Mouse (Mus musculus) cerebellum, postnatal 4 days (tissue): ENCODE results near the gene Gm10644.
A peak's percentile ranks its signal among the peaks of the same experiment; 100 is the strongest.

Experiments used
- DNase-seq, 2 experiments: peaks; one replicate each; pipeline ENCODE4 v3.0.0; 2022; ENCODE audit warnings: low spot score in 2 of 2, mixed read lengths in 1 of 2

The Gm10644 gene

DNA sequence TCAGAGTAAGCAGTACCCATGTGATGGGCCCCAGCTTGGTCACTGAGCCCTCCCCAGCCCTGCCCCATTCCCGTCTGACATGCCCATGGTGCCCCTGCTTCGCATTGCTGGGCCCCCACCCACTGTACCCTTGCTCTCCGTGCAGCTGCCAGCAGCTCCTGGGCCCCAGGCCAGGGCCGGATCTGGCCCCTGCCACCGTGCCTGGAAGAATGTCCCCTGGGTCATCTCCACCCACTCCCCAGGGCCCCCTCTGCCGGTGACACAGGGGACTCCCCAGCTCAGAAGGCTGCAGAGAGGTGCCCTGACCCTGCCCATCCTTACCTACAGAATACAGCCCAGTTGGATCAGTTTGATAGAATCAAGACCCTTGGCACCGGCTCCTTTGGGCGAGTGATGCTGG is 25.8 kb upstream of the Gm10644 start:
- DNase-seq: no peak

DNA sequence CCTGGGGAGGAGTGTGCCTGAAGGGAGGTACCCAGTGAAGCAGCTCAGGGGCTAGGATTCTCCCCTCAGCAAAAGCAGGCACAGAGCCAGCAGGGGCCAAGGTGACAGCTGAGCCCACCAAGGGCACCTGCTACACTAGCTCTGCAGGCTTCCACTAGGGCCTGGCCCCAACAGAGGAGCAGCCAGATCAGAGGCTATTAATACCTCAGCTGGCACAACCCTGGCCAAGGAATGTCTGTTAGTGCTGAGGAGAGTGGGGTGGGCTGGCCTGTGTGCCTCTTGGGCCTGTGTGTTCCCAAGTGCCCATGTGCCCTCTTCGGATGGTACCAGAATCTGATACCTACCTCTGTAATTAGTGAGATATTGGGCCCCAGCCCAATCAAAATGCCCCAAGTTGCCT is 25.2 kb upstream of the Gm10644 start:
- no peak for DNase-seq

DNA sequence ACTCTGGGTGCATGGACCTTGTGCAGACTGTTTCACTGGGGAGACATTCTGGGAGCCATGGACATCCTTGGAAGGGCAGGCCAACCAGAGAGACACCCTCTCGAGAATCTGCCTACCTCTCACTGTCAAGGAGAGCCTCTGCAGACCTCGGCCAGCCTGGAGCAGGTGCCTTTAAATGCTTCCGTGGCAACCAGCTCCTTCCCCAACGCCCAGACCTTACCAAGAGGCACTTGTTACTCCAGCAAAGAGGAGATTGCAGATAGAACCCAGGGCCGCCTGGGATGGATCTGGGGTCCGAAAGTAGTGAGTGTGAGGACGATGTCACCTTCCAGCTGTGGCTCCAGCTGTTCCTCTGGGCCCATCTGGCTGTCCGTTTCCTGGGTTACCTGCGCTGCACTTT is 23.2 kb upstream of the Gm10644 start:
- no peak for DNase-seq

DNA sequence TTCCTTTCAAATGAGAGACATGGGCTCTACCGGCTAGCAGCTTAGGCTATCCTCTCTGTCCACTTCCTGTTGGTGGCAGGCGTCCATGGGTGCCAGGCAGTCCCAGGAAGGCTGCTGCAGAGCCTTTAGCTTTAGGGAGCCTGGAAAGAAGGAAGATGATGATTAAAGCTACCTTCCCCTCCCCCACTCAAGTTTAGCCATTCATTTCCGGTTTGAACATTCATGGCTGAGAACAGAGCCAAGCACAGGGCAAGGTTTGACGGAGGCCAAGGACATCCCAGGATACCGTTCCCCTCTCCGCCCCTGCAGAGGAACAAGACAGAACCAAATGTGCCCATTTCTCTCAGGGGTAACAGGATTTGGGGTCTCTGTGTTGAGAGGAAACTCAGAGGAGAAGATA is 22.6 kb upstream of the Gm10644 start:
- no peak for DNase-seq

DNA sequence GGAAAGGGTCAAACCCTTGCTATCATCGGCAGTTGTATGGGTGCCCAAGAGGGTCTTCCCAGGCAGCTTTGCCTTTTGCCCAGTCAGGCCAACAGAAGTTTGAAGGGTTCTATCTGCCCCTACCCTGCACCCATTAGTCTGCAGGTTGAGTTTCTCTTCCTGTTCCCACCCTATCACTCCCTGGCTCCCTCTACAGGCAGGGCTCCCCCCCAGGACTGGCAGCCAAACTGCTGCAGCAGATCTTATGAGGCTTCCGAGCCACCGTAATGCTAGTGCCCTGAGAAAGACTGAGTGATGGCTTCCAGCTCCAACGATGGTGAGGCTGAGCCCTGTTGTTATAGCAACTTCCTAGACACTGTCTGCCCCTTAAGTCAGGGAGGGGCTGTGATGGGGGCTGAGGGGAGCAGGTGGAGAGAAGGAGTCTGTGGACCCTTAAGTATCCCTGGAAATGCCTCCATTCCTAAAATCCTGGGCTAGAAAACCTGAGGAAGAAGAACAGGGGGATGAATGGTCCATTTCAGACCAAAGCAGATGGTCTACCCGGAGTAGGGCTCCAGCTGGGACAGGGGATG is 21.9 kb upstream of the Gm10644 start:
- no peak for DNase-seq

DNA sequence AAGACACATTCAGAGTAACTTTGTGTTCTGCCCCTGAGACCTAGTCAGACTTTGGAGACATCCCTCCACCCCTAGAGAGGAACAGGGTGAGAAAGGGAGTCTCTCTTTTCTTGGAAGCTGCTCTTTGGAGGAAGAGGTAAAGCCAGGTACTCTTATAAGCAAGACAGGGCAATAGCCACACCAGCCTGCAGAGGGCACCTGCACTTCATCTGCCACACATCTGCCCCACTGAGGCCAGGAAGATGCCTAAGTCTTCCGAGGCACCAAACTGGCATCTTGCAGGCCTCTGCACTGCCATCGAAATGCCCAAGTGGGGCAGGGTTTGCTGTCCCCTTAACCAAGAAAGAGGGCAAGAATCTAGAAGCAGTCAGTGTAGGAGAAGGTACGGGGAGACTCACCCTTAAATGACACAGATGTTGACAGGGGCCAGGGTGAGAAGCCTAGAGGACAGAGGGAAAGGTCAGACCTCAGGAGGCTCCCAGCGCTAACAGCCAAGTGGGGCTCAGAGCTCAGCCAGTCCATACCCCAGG is 21.2 kb upstream of the Gm10644 start:
- DNase-seq: no peak

DNA sequence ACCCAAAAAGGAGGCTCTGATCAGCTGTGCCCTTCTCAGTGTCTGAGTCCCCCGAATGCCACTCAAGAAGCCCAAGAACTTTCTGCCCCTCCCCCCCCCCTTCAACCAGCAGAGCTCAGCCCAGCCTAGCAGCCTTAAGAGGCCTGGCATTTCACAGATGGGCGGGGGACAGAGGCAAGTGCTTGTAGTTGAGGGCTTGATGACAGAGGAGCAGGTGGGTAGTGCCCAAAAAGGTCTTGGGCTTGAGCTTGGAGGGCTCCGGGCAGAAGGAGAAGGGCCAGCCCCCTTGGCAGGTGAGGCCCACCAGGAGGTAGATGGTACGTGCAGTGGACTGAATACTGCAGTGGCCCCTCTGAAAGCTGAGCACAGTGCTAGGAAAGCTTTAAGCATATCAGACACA is 19.5 kb upstream of the Gm10644 start:
- DNase-seq: no peak

DNA sequence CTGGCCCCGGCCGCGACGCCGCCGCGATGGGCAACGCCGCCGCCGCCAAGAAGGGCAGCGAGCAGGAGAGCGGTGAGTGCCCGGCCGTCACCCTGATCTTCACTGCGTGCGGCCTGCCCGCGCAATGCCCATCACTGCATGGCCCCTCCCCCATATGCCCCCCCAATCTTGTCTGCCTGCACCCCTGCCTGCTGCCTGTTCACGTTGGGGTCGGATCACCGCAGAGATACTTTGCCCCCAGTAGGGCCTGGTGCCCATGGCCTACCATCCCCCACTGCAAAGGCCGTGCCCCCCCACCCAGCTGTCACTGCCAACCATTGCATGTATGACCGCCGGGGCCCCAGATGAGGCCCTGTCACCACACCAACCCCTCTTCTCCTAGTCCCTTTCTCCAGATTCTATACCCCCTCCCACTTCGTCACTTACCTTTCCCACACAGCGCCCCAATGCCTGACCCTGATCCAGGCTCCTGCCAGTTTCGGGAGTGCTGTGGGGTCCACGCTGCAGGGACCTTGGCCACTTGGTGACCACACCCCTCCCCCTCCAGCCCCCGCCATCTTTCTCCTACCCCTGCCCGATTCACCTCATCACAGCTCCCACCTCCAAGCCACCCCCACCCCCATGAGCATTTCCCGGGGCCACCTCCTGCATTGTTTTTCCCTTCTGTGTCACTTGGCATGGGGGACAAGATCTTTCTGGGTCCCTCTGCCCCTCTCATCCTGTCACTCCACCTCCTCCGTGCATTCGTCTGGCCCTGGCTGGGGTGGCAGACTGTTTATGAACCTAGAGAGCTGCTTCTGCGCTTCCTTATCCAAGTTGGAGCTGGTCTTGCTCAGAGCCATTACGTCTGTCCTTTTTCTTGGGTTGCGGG is 18.4 kb upstream of the Gm10644 start:
- no peak for DNase-seq

DNA sequence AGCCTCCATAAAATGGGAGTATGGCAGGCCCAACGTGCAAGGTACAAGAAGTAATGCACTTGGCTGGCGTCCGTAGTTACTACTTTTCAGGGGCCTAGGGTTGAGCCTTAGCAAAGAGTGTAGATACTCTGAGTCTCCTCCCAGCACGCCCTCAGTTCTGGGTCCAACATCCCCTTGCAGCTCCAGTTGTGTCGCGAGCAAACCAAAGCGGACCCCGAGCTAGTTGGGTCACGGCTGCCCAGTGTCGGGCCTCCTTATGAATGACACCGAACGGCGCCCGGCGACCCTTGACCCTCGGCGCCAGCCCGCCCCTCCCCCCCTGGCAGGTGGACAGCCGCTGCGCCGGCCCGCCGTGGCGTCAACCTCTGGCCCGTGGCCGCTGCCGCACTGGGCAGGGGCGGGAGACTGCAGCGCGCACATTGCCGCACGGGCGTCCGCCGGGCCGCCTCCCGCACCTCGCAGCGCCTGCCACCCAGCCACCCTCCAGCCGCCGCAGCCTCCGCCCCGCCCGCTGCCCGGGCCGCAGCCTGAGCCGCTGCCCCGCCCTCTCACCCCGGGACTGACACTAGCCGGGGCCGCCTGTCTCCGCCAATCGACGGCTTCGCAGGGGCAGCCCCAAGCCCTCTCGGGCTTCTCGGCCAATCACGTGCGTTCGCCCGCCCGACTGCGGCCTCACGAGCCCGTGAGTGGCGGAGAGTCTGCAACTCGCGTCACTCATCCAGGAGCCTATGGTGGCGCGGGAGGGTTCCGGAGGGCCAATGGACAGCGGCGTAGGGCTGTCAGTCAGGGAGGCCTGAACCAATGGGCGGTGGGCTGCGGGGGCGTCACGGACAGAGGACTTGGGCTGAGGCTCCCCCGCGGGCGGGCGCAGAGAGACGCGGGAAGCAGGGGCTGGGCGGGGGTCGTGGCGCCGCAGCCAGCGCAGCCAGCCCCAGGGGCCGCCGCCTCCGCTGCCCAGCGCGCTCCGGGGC is 17.4 kb upstream of the Gm10644 start, which contains the start of gene Prkaca:
Prkaca (plus strand) TSS at position 844 of the 971 bp plus-strand sequence.
- peak; percentile 95 to 97 for DNase-seq

DNA sequence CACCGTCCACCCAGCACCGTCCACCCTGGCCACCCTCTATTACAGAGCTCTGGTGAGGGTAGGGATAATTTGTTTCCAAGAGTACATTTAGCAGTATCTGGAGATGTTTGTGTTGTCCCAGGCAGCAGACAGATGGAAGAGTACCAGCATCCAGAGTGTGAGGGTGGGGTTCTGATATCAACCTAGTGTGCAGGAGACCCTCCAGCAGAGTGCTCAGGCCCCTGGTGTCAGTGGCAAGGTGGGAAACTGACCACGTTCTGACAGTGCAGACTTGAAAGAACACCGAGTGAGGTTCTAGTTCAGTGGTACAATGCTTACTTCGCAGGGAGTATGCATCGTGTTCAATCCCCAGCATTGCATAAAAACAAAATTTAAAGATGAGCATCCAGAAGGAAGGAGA is 16.7 kb upstream of the Gm10644 start:
- DNase-seq: no peak

DNA sequence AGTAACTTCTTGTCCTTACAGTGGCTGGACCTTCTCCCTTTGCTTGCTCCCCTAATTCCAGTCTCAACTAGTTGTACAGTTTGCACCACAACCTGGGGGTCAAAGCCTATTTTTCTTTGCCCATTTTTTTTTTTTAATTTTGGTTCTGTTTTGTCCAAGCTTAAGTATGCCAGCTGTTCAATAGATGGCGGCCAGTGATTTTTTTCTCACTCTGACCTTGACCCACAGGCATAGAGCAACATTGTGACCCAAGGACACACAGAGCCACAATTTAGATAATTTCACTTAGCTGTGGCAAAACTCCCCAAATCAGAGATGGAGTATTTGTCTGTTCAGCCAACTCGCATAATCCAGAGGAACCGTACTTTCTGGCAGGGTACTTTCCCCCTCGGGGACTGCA is 16.1 kb upstream of the Gm10644 start:
- no peak for DNase-seq

DNA sequence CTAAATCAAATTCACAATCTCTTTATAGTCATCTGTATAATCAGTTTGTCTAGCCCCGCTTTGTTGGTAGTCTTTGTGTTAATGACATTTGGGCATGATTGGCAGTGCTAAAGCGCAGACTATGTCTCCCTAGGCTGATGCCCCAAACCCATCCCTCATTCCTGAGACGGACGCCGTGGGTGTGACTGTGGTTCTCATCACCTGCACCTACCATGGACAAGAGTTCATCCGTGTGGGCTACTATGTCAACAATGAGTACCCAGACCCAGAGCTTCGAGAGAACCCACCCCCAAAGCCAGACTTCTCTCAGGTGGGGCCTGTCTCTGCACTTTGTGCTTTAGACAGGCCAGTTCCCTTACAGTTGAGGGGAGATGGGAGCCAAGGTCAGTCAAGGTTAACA is 12.7 kb upstream of the Gm10644 start:
- no peak for DNase-seq

DNA sequence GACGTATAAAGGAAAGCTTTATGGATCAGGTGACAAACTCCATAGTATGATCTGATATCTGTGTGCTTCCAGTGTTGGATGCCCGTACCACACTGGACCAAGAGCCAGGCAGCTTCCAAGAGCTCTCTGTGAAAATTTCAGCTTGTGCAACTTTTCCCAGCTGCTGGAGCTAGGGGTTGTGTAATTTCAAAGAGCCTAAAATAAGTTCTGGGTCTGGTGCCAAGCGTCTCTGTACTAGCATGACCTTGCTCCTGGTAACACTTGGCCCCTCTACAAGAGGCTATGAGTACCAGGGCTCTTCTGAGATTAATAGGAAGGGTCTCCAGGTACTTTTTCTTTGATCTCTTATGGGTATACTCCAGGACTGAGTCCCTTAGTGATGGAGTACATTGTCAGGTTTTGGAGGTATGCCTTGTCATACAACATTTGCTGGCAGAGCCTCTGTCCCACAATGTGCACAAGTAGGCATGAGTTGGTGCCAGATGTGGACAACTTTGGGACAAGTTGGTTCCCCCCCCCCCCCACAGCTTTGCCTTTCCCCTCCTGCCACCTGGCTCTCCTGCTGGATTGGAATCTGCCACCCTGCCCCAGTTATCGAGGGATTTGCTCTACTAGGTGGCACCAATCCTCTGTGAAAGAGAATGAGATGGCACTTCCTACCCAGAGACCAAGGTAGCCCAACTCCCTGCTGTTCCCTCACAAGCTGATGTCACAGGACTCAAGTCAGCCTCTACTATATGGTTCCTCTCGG is 9.2 kb upstream of the Gm10644 start:
- no peak for DNase-seq

DNA sequence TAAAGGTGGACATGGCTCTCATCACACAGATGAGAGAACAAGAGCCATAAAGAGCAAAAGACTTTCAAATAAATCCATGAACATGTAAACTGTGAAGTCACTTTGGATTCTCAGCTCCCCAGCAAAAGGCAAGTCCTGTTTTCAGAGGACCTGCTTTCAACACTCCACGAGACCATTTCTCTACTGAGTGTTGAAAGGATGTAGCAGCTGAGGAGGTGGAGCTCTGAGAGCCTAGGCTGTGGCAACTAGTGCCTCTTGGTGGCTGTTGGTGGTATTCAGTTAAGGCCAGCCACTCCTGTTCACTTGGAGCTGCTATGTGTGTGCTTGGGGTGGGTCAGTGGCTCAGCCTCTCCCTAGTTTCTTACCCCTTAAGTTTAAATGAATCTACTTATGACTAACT is 1.8 kb upstream of the Gm10644 start:
- no peak for DNase-seq

DNA sequence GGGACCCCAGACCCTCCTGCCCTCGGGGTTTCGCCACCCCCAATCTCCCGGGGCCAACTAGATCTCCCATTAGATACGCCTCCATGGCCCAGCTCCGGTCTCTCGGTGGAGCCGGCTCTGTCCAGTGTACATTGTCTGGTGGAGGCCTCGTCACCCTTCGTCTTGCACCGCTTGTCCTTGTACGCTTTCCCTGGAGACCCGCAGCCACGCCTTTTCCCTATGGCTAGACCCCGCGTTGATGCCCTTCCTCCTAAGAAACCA is 883 bp upstream of the Gm10644 start:
- no peak for DNase-seq

DNA sequence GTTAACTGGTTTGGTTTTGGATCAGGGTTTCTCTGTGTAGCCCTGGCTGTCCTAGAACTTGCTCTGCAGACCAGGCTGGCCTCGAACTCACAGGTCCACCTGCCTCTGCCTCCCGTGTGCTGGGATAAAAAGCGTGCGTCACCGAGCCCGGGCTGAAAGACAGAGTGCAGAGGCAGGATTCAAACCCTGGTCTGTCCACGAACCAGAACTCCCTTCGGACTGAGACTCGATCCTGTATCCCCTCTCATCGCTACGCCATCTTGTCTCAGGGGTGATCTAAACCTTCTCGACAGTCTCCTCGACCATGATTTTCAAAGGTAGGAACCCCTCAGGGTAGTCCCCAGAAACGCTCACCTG is 278 bp downstream of the Gm10644 start:
- DNase-seq: no peak

DNA sequence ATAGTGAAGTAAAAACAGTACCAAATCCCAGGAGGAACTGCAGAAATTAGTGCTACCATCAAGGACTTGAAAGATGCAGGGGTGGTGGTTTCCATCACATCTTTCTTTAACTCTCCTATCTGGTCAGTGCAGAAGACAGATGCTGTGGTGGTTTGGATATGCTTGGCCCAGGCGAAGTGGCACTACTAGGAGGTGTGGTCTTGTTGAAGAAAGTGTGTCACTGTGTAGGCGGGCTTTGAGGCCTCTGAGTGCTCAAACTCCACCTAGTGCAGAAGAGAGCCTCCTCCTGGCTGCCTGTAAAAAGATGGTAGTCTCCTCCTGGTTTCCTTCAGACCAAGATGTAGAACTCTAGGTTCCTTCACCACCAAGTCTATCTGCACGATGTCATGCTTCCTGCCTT is 9.5 kb downstream of the Gm10644 start:
- no peak for DNase-seq

DNA sequence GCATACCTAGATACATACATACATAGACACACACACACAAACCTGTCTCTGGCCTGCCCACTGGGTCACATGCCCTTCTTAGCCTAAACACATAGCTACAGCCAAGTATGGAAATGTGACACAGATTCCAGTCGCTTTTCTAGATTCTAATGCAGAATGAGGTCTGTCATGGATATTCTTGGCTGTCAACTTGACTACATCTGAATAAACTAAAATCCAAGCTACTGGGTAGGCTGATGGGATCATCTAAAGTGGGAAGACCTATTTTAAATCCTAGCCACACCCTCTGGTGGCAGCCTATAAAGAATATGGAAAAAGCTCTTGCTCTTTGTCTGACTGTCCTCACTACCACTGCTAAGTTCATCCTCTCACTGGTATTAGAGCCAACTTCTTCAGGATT is 12.6 kb downstream of the Gm10644 start:
- no peak for DNase-seq

DNA sequence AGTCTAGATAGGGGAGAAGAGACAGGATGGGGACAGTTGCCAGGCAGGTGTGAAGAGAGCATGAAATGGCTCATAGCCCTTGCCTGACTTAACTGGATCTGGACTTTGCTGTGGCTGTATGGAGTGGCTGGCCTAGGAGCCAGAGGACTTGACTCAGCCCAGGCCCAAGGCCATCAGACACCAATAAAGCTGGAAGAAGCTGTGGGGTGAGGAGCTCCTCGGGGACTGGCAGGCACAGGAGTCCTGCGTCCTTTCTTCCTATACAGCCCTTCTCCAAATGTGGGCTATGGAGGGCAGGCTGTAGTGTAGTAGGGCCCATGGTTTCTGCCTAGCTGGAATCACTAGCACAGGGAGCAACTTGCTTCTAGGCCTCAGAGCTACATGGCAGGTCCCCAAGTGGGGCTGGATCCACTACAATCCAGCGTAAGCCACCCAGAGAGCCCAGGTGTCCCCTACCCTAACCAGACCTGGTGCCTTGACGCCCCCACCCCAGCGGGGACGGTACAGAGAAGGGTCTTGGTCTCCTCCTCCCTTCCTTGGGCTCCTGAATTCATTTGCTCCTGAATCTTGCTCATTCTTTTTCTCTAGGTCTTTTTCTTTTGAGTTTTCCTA is 13.8 kb downstream of the Gm10644 start:
- DNase-seq: no peak

DNA sequence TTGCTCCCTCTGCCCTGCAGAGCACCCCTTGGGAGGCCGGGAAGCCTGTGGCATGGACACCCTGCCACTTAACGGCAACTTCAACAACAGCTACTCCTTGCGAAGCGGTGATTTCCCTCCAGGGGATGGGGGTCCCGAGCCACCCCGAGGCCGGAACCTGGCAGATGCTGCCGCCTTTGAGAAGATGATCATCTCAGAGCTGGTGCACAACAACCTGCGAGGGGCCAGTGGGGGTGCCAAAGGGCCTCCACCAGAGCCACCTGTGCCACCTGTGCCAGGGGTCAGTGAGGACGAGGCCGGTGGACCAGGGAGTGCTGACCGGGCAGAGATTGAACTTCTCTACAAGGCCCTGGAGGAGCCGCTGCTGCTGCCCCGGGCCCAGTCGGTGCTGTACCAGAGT is 16.7 kb downstream of the Gm10644 start:
- no peak for DNase-seq

DNA sequence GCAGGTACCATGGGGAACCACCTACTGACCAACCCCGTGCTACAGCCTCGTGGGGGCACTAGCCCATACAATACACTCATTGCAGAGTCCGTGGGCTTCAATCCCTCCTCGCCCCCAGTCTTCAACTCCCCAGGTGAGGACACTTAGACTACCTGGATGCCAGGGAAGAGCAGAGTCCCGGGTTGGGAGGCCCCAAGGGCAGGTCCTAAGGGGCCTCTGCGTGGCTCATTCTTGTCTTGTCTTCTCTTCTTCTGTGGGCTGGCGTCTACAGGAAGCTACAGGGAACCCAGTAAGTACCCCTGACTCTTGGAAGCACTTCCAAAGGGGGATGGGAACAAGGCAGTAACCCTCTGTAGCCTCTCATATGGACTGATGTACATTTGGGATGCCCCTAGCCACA is 17.4 kb downstream of the Gm10644 start:
- DNase-seq: no peak
